Mouse (Mus musculus): ENCODE measurements around the gene Retn.

- no peak for TF ChIP-seq NANOG (IDR thresholded peaks at IDR 0.05; ENCODE audit: borderline replicate concordance, low read length)
- TF ChIP-seq CTCF (conservative IDR thresholded peaks at IDR 0.05; ENCODE audit: low read length): no peak
- no peak for TF ChIP-seq POU5F1 (IDR thresholded peaks at IDR 0.05; ENCODE audit: borderline replicate concordance, low read length)
Observed at GRCm38 (mm10) chr8:3660889-3661288, 5.3 kb downstream of the Retn start.

Measured in E14TG2a.4 (cell line).